Mouse (Mus musculus): ENCODE measurements around the gene Rpl36-ps4. TPM values are rescaled to one million over a fixed set of nuclear protein-coding genes. Genes with fewer than 3 reads are reported as not detected.

Rpl36-ps4 gene
- total RNA-seq (2014; rRNA removed): not detected in 2 replicates
- polyA plus RNA-seq (2015; fragmentation: Nextera tagmentation; extraction: Ambion mirVana): not detected in 2 replicates

DNA sequence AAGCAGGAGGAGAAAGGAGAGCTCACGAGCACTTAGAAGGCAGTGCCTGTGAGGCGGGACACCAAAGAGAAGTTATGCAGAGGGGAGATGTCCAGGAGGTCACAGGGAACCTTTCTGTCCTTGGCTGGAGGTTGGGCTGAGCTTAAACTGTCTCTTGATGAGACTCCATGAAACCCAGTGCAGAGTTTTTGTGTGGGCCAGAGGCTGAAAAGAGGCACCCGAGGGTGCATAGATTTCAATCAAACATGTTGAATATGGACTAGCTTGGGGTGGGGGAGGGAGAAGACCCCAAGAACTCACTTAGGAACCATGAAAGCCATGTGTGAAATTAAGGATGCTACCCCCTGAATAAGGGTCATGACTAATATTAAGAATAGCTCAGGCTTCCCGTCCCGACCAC is at the start of gene Rpl36-ps4:
TSS of gene Rpl36-ps4 (plus strand) at position 301 of the 400 bp plus-strand sequence.
- ATAC-seq (ENCODE audit: low FRiP score): no peak

DNA sequence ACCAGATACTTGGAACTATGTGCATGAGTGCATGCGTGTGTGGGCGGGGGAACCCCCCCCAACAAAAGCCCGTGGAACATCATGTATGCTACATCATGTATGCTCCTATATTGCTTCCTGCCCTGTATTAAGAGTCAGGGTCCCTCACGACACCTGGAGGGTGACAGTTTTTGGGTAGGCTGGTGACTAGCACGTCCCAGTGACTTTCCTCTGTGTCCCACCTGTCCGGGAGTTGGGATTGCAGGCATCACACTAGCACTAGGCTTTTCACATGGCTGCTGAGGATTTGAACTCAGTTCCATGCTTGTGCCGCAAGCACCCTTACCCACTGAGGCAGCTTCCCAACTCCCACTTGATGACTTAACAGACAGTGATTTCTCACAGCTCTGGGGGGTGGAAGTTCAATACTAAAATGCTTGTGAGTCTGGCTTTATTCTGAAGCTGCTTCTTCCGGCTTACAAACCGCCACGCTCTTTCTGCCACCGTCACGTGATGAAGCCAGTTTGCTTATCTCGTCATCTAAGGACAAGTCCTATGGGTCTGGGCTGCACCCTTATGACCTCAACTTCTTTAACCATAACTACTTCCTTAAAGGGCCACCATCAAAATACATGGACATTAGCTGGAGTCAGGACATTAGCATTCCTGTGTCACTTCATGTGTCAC is 49.2 kb upstream of the Rpl36-ps4 start:
- H3K4me2 ChIP-seq (ENCODE audit: low read depth, low read length, poor library complexity, severe bottlenecking): no peak overlapping the region
- no peak for TF ChIP-seq CTCF (IDR thresholded peaks at IDR 0.05)
- no peaks in the 10 kb centered on the region for H3K9me3 ChIP-seq (ENCODE audit: low read length)
- ATAC-seq (ENCODE audit: low FRiP score) (no peak), DNase-seq (ENCODE audit: low spot score) (no peak)
- H3K27ac ChIP-seq (ENCODE audit: low read depth, low read length): no peak overlapping the region
- H3K36me3 ChIP-seq (ENCODE audit: insufficient read depth, low read length): no peaks in the 10 kb centered on the region
- H3K4me1 ChIP-seq (ENCODE audit: insufficient read depth, low read length): no peaks in the 10 kb centered on the region
- no peak overlapping the region for H3K9ac ChIP-seq (replicated peaks; ENCODE audit: low read length, poor library complexity, severe bottlenecking)
- no peaks in the 10 kb centered on the region for H3K27me3 ChIP-seq (ENCODE audit: insufficient read depth, low read length)
- no peak overlapping the region for H3K4me3 ChIP-seq (ENCODE audit: low read depth, low read length)
- 86% methylated on average over 13 of the region's 13 CpGs for WGBS

More for the DNA sequence above, at the start of gene Rpl36-ps4:
- 92% methylated on average over 5 of the region's 5 CpGs for WGBS
- no peaks in the 10 kb centered on the region for H3K27me3 ChIP-seq (ENCODE audit: insufficient read depth, low read length)
- no peak within 1 kb of the TSS for H3K9ac ChIP-seq (replicated peaks; ENCODE audit: low read length, poor library complexity, severe bottlenecking)
- no peak within 1 kb of the TSS for H3K4me3 ChIP-seq (ENCODE audit: low read depth, low read length)
- H3K4me1 ChIP-seq (ENCODE audit: insufficient read depth, low read length): no peaks in the 10 kb centered on the region
- no peak within 1 kb of the TSS for H3K27ac ChIP-seq (ENCODE audit: low read depth, low read length)
- TF ChIP-seq CTCF (IDR thresholded peaks at IDR 0.05): no peak
- H3K36me3 ChIP-seq (ENCODE audit: insufficient read depth, low read length): no peaks in the 10 kb centered on the region
- no peak within 1 kb of the TSS for H3K4me2 ChIP-seq (ENCODE audit: low read depth, low read length, poor library complexity, severe bottlenecking)
- no peaks in the 10 kb centered on the region for H3K9me3 ChIP-seq (ENCODE audit: low read length)
- DNase-seq (ENCODE audit: low spot score): no peak

DNA sequence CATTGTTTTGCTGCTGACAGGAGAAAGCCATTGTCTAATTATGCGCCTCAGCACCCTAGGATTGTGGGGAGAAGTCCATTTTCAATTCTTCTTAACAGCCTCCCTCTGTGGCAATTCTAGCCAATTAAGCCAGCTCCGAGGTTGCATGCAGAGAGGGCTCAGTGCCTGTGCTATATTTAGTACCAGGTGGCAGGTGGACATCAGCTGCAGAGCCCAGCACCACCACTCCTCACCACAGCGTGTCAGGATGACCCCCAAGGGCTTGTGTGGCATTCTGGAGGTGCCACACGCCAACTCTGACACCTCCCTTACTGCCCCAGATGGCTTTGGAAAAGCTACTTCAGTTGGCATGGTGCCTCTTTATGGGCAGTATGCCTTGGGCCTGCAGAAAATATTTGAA is 48.5 kb upstream of the Rpl36-ps4 start:
- no peak for TF ChIP-seq CTCF (IDR thresholded peaks at IDR 0.05)
- H3K27me3 ChIP-seq (ENCODE audit: insufficient read depth, low read length): no peaks in the 10 kb centered on the region
- H3K4me1 ChIP-seq (ENCODE audit: insufficient read depth, low read length): no peaks in the 10 kb centered on the region
- no peak overlapping the region for H3K9ac ChIP-seq (replicated peaks; ENCODE audit: low read length, poor library complexity, severe bottlenecking)
- no peaks in the 10 kb centered on the region for H3K36me3 ChIP-seq (ENCODE audit: insufficient read depth, low read length)
- no peak overlapping the region for H3K4me2 ChIP-seq (ENCODE audit: low read depth, low read length, poor library complexity, severe bottlenecking)
- DNase-seq (ENCODE audit: low spot score): peak; percentile 57
- H3K27ac ChIP-seq (ENCODE audit: low read depth, low read length): no peak overlapping the region
- H3K9me3 ChIP-seq (ENCODE audit: low read length): no peaks in the 10 kb centered on the region
- no peak overlapping the region for H3K4me3 ChIP-seq (ENCODE audit: low read depth, low read length)
- no peak for ATAC-seq (ENCODE audit: low FRiP score)
- WGBS: 21% methylated on average over 4 of the region's 4 CpGs

DNA sequence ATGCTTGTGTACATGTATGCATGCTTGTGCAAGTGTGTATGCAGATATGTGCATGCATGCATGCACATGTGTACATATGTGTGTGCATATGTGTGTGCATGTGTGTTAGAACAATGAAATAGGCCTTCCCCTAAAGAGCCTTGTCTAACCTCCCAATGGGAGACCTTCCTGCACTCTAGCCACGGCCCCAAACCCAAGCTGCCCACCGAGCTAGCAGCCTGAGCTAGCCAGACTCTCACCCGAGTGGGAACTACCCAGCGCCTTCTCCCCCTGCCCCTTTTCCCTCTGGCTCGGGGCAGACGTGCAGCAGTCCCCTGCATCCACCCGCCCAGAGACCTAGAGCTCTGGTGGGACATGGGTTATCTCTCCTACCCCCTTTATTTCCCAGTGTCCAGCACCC is 47.3 kb upstream of the Rpl36-ps4 start:
- DNase-seq (ENCODE audit: low spot score): no peak
- no peaks in the 10 kb centered on the region for H3K27me3 ChIP-seq (ENCODE audit: insufficient read depth, low read length)
- ATAC-seq (ENCODE audit: low FRiP score): no peak
- H3K27ac ChIP-seq (ENCODE audit: low read depth, low read length): no peak overlapping the region
- WGBS: 76% methylated on average over 7 of the region's 7 CpGs
- H3K9ac ChIP-seq (replicated peaks; ENCODE audit: low read length, poor library complexity, severe bottlenecking): no peak overlapping the region
- no peak overlapping the region for H3K4me2 ChIP-seq (ENCODE audit: low read depth, low read length, poor library complexity, severe bottlenecking)
- no peak for TF ChIP-seq CTCF (IDR thresholded peaks at IDR 0.05)
- H3K4me1 ChIP-seq (ENCODE audit: insufficient read depth, low read length): no peaks in the 10 kb centered on the region
- H3K36me3 ChIP-seq (ENCODE audit: insufficient read depth, low read length): no peaks in the 10 kb centered on the region
- H3K4me3 ChIP-seq (ENCODE audit: low read depth, low read length): no peak overlapping the region
- no peaks in the 10 kb centered on the region for H3K9me3 ChIP-seq (ENCODE audit: low read length)

DNA sequence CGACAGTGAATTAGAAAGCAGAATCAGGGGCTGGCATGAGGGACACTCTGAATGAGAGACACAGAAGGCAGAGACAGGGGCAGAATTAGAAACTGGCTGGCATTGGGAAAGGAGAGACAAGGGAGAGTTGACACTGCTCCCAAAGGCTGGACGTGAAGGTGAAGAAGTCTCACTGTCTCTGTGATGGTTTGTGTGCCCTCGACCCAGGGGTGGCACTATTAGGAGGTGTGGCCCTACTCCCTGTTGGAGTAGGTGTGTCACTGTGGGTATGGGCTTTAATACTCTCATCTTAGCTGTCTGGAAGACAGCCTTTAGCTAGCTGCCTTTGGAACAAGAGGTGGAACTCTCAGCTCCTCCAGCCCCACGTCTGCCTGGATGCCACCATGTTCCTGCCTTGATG is 46.8 kb upstream of the Rpl36-ps4 start:
- H3K9ac ChIP-seq (replicated peaks; ENCODE audit: low read length, poor library complexity, severe bottlenecking): no peak overlapping the region
- no peak overlapping the region for H3K27ac ChIP-seq (ENCODE audit: low read depth, low read length)
- H3K9me3 ChIP-seq (ENCODE audit: low read length): no peaks in the 10 kb centered on the region
- H3K36me3 ChIP-seq (ENCODE audit: insufficient read depth, low read length): no peaks in the 10 kb centered on the region
- no peak overlapping the region for H3K4me2 ChIP-seq (ENCODE audit: low read depth, low read length, poor library complexity, severe bottlenecking)
- WGBS: 80% methylated on average over 4 of the region's 4 CpGs
- DNase-seq (ENCODE audit: low spot score) (no peak), ATAC-seq (ENCODE audit: low FRiP score) (no peak)
- no peaks in the 10 kb centered on the region for H3K4me1 ChIP-seq (ENCODE audit: insufficient read depth, low read length)
- no peak overlapping the region for H3K4me3 ChIP-seq (ENCODE audit: low read depth, low read length)
- TF ChIP-seq CTCF (IDR thresholded peaks at IDR 0.05): no peak
- no peaks in the 10 kb centered on the region for H3K27me3 ChIP-seq (ENCODE audit: insufficient read depth, low read length)

DNA sequence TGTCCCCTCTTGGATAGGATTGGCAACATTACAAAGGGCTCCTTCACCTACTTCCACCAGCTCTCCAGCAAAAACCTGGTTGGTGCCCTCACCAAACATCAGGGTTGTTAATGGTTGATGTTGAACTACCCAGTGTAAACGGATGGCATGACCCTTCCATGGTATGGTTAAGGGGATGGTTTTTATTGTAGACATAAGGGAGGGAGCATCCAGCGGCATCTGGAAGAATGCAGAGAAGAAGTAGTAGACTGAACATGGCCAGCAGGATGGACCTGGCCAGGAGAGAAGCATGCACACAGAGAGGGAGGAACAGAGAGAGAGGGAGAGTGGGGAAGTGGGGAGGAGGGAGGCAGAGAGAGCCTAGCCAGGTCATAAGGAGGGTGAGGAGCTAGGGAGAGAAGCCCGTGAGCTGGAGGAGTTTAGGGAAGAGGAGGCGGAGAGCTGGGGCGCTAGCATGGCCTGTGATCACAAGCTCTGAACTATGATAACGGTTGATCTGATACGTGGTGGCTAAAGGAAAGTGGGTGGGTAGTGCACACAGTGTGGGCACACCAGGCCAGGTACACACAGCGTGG is 45.3 kb upstream of the Rpl36-ps4 start:
- H3K27ac ChIP-seq (ENCODE audit: low read depth, low read length): no peak overlapping the region
- no peaks in the 10 kb centered on the region for H3K27me3 ChIP-seq (ENCODE audit: insufficient read depth, low read length)
- H3K36me3 ChIP-seq (ENCODE audit: insufficient read depth, low read length): no peaks in the 10 kb centered on the region
- no peaks in the 10 kb centered on the region for H3K4me1 ChIP-seq (ENCODE audit: insufficient read depth, low read length)
- no peak for ATAC-seq (ENCODE audit: low FRiP score)
- WGBS: 91% methylated on average over 8 of the region's 8 CpGs
- H3K4me3 ChIP-seq (ENCODE audit: low read depth, low read length): no peak overlapping the region
- no peaks in the 10 kb centered on the region for H3K9me3 ChIP-seq (ENCODE audit: low read length)
- TF ChIP-seq CTCF (IDR thresholded peaks at IDR 0.05): no peak
- H3K9ac ChIP-seq (replicated peaks; ENCODE audit: low read length, poor library complexity, severe bottlenecking): no peak overlapping the region
- H3K4me2 ChIP-seq (ENCODE audit: low read depth, low read length, poor library complexity, severe bottlenecking): no peak overlapping the region
- DNase-seq (ENCODE audit: low spot score): no peak

Data from midbrain, postnatal 0 days (tissue).